Mouse (Mus musculus): ENCODE measurements around the gene Map4k1. TPM values are rescaled to one million over a fixed set of nuclear protein-coding genes. Genes with fewer than 3 reads are reported as not detected.

The Map4k1 gene
- polyA plus RNA-seq, 2 experiments, result 6.4 to 9.3 TPM

DNA sequence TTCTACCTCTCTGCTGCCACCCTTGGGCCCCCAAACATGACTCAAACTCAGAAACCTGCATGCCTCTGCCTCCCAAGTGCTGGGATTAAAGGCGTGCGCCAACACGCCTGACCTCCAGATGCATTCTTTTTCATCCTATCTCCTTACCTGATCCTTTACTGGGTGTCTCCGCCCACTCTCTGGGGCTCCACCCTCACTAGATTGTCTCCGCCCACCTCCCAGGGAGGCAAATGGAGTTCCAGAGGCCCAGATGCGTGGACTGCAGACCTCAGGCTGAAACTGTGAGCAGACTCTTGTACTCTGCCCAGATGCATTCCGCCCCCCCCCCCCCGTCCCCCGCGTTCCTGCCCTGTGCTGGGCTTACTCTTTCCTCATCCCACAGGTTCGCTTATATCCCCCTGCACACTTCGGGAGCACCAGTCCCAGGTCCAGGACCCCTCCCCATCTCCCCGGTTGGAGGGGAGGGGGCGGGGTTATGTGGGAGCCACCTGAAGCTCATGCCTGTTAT is 9.0 kb downstream of the Map4k1 start:
- Histone ChIP-seq H3K9ac (ENCODE audit: low read depth, low read length, severe bottlenecking) (no peak overlapping the region), H3K27me3 (ENCODE audit: control insufficient read depth, insufficient read depth, low read length) (no peaks in the 10 kb centered on the region), H3K4me2 (replicated peaks; ENCODE audit: low read depth, low read length, severe bottlenecking) (no peak overlapping the region), H3K4me1 (ENCODE audit: control insufficient read depth, insufficient read depth, low read length) (no peaks in the 10 kb centered on the region), H3K27ac (replicated peaks; ENCODE audit: low read depth, low read length) (no peak overlapping the region), H3K36me3 (ENCODE audit: control insufficient read depth, insufficient read depth, low read length) (no peaks in the 10 kb centered on the region), H3K4me3 (replicated peaks; ENCODE audit: low read length) (no peak overlapping the region), H3K9me3 (ENCODE audit: control insufficient read depth, low read length) (no peaks in the 10 kb centered on the region)
- 60% methylated on average over 10 of the region's 14 CpGs for WGBS
- no peak for TF ChIP-seq POLR2A (IDR thresholded peaks at IDR 0.05; ENCODE audit: borderline replicate concordance, extremely low read depth, insufficient read depth, insufficient read length)
- DNase-seq (ENCODE audit: low spot score), result no peak
- ATAC-seq (ENCODE audit: low FRiP score, low read depth), result no peak

DNA sequence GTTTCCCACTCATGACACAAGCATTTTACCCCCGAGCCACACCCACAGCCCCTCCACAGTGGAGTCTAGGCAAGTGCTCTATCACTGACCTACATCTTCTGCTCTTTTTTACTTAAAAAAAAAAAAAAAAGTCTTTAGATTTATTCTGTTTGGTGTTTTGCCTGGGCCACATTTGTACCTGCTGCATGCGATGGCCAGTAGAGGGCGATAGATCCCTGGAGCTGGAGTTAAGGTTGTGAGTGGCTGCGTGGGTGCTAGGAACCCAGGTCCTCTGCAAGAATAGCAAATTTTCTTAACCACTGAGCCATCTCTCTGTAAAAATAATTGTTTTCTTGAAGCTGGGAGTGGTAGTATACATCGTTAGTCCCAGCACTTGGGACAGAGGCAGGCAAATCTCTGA is 9.8 kb downstream of the Map4k1 start:
- TF ChIP-seq POLR2A (IDR thresholded peaks at IDR 0.05; ENCODE audit: borderline replicate concordance, extremely low read depth, insufficient read depth, insufficient read length), result no peak
- no peak overlapping the region for H3K27ac ChIP-seq (replicated peaks; ENCODE audit: low read depth, low read length)
- no peaks in the 10 kb centered on the region for H3K4me1 ChIP-seq (ENCODE audit: control insufficient read depth, insufficient read depth, low read length)
- H3K27me3 ChIP-seq (ENCODE audit: control insufficient read depth, insufficient read depth, low read length), result no peaks in the 10 kb centered on the region
- no peaks in the 10 kb centered on the region for H3K36me3 ChIP-seq (ENCODE audit: control insufficient read depth, insufficient read depth, low read length)
- no peak overlapping the region for H3K4me3 ChIP-seq (replicated peaks; ENCODE audit: low read length)
- no peaks in the 10 kb centered on the region for H3K9me3 ChIP-seq (ENCODE audit: control insufficient read depth, low read length)
- H3K9ac ChIP-seq (ENCODE audit: low read depth, low read length, severe bottlenecking), result no peak overlapping the region
- WGBS, result 73% methylated on average over 5 of the region's 5 CpGs
- ATAC-seq (ENCODE audit: low FRiP score, low read depth) (no peak), DNase-seq (ENCODE audit: low spot score) (no peak)
- no peak overlapping the region for H3K4me2 ChIP-seq (replicated peaks; ENCODE audit: low read depth, low read length, severe bottlenecking)

DNA sequence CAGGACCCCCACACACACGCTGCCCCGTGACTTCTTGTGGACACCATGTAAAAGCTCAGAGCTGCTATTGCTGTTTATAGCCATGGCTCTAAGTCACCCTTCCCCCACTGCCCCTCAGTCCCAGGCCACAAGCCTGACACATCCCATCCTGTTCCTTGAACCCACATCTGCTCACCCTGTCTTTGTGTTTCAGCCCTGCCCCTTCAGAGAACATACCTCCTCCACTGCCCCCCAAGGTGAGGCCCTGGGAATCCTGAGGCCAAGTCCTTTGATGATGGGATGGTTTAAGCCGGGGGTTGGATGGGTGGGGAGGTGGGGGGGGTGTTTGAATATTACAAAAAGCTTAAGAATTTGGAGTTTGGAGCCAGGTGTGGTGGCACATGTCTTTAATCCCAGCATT is 11.1 kb downstream of the Map4k1 start:
- H3K36me3 ChIP-seq (ENCODE audit: control insufficient read depth, insufficient read depth, low read length), result no peaks in the 10 kb centered on the region

DNA sequence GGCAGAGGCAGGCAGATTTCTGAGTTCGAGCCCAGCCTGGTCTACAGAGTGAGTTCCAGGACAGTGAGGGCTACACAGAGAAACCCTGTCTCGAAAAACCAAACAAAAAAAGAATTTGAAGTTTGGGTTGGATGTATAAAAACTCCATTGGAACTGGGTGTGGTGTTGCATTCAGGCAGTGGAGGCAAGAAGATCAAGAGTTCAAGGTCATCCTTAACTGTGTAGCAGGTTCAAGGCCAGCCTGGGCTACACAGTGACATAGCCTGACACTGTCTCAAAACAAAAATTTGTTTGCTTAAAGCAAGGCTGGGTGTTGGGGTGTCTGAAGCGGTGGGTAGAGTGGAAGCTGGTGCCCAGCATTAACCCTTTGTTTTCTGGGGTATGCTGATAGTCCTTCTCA is 11.6 kb downstream of the Map4k1 start:
- Histone ChIP-seq H3K9ac (ENCODE audit: low read depth, low read length, severe bottlenecking) (no peak overlapping the region), H3K27ac (replicated peaks; ENCODE audit: low read depth, low read length) (no peak overlapping the region), H3K36me3 (ENCODE audit: control insufficient read depth, insufficient read depth, low read length) (no peaks in the 10 kb centered on the region), H3K4me3 (replicated peaks; ENCODE audit: low read length) (no peak overlapping the region), H3K4me1 (ENCODE audit: control insufficient read depth, insufficient read depth, low read length) (no peaks in the 10 kb centered on the region), H3K4me2 (replicated peaks; ENCODE audit: low read depth, low read length, severe bottlenecking) (no peak overlapping the region), H3K9me3 (ENCODE audit: control insufficient read depth, low read length) (no peaks in the 10 kb centered on the region), H3K27me3 (ENCODE audit: control insufficient read depth, insufficient read depth, low read length) (no peaks in the 10 kb centered on the region)
- WGBS, result 88% methylated on average over 3 of the region's 3 CpGs
- DNase-seq (ENCODE audit: low spot score) (no peak), ATAC-seq (ENCODE audit: low FRiP score, low read depth) (no peak)
- no peak for TF ChIP-seq POLR2A (IDR thresholded peaks at IDR 0.05; ENCODE audit: borderline replicate concordance, extremely low read depth, insufficient read depth, insufficient read length)

More for the DNA sequence above, 11.1 kb downstream of the Map4k1 start:
- Histone ChIP-seq H3K4me1 (ENCODE audit: control insufficient read depth, insufficient read depth, low read length) (no peaks in the 10 kb centered on the region), H3K9me3 (ENCODE audit: control insufficient read depth, low read length) (no peaks in the 10 kb centered on the region), H3K27me3 (ENCODE audit: control insufficient read depth, insufficient read depth, low read length) (no peaks in the 10 kb centered on the region), H3K4me2 (replicated peaks; ENCODE audit: low read depth, low read length, severe bottlenecking) (no peak overlapping the region), H3K27ac (replicated peaks; ENCODE audit: low read depth, low read length) (no peak overlapping the region), H3K9ac (ENCODE audit: low read depth, low read length, severe bottlenecking) (no peak overlapping the region), H3K4me3 (replicated peaks; ENCODE audit: low read length) (no peak overlapping the region)
- DNase-seq (ENCODE audit: low spot score), result no peak
- ATAC-seq (ENCODE audit: low FRiP score, low read depth), result no peak
- 81% methylated on average over 3 of the region's 3 CpGs for WGBS
- no peak for TF ChIP-seq POLR2A (IDR thresholded peaks at IDR 0.05; ENCODE audit: borderline replicate concordance, extremely low read depth, insufficient read depth, insufficient read length)

DNA sequence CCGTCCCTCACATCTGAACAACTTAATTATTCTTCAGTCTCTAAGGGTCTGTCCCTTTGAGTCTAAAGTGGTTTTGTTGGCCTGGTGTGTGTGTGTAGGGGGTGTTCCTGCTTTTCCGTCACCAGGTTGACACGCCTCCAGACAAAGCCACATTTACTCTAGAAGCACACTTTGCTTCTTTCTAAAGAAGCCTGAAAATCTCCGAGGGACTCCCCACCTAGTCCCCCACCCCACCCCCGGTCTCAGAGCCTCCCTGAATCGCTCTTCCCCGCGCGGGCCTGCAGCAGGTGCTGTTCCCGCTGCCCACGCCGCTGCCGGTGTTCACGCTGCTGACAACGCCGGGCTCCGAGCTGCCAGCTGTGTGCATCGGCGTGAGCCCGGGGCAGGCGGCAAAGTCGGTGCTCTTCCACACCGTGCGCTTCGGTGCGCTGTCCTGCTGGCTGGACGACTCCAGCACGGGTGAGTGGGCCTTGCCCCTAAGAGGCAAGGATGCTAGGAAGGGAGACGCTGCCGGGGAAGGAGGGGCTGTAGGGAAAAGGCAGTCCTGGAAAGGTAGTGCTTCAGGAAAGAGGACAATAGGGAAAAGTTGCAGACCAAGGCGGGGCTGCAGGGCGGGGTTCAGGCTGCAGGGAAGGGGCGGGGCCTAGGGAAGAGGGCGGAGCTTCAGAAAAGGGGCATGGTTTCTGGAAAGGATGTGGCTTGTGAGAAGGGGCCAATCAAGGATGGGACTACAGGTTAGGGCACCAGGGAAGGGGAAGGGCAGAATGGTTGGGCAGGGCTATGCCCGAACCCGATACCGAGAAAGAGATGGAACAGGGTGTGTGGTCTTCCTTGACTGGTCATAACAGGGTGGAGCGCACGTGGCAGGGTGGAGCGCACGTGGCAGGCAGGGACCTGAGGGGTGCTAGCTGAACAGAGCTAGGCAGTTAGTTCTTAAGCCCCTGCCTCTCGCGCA is 19.1 kb downstream of the Map4k1 start:
- H3K9me3 ChIP-seq (ENCODE audit: control insufficient read depth, low read length), result no peaks in the 10 kb centered on the region
- TF ChIP-seq POLR2A (IDR thresholded peaks at IDR 0.05; ENCODE audit: borderline replicate concordance, extremely low read depth, insufficient read depth, insufficient read length), result peak; percentile 65; the same call in 1 of the 2 replicates
- H3K9ac ChIP-seq (ENCODE audit: low read depth, low read length, severe bottlenecking), result peak overlapping the region; percentile 66
- peak overlapping the region; percentile 52 for H3K4me3 ChIP-seq (replicated peaks; ENCODE audit: low read length)
- peak overlapping the region; percentile 80 for H3K27ac ChIP-seq (replicated peaks; ENCODE audit: low read depth, low read length)
- peak overlapping the region; percentile 86 for H3K4me2 ChIP-seq (replicated peaks; ENCODE audit: low read depth, low read length, severe bottlenecking)
- DNase-seq (ENCODE audit: low spot score), result peak; percentile 72
- no peaks in the 10 kb centered on the region for H3K27me3 ChIP-seq (ENCODE audit: control insufficient read depth, insufficient read depth, low read length)
- no peaks in the 10 kb centered on the region for H3K4me1 ChIP-seq (ENCODE audit: control insufficient read depth, insufficient read depth, low read length)
- no peaks in the 10 kb centered on the region for H3K36me3 ChIP-seq (ENCODE audit: control insufficient read depth, insufficient read depth, low read length)
- 5% methylated on average over 43 of the region's 43 CpGs for WGBS
- peak; percentile 85 for ATAC-seq (ENCODE audit: low FRiP score, low read depth)
